7 mouse cellular contexts compared by ENCODE assay signal in the genomic region with DNA sequence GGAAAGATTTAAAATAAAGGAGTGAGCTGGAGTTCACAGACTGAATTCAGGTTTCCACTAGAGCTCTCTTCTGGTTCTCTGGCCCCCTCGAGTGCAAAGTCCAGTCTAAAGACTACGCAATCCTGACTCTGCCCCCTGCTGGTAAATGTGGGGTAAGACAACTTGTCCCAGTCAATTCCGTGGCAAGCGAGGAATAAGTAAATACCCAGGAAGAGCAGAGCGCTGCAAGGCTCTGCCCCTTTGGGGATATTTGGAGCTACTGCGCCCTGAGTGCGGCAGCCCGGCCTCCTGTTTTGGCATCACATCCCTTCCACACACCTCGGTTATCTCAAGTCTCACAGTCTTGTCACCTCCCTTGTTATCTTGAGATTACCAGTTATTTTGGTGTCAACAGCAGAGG. TPM values are rescaled to one million over a fixed set of nuclear protein-coding genes. Genes with fewer than 3 reads are reported as not detected.
DNase-seq lines count a peak whose midpoint lies in the region; ATAC-seq and TF ChIP-seq lines count a peak whose summit lies in the region.

No protein-coding gene starts in this region.

- no peak overlapping the region for H3K27ac ChIP-seq in lung, embryonic 14.5 days (ENCODE audit: low read depth)
- H3K27ac ChIP-seq in limb, embryonic 11.5 days (replicated peaks; ENCODE audit: low read depth, low read length) = no peak overlapping the region

- no peak overlapping the region for H3K9ac ChIP-seq in lung, embryonic 14.5 days
- no peak overlapping the region for H3K9ac ChIP-seq in limb, embryonic 11.5 days (ENCODE audit: low read length)

- peak; percentile 80 for DNase-seq in lung, embryonic 14.5 days
- DNase-seq in lung, postnatal 25 days (ENCODE audit: low spot score) = no peak
- DNase-seq in WW6 (ENCODE audit: low read depth, low spot score) = peak; percentile 59
- peak; percentile 76 for DNase-seq in embryo, embryonic 11 days
- DNase-seq in limb, embryonic 11.5 days (ENCODE audit: low spot score) = peak; percentile 65
- peak; percentile 83 for DNase-seq in retina, postnatal 1 day
- DNase-seq in urinary bladder, postnatal 25 days (ENCODE audit: low spot score) = no peak

- no peaks in the 10 kb centered on the region for H3K27me3 ChIP-seq in lung, embryonic 14.5 days (ENCODE audit: insufficient read depth, low read length)
- H3K27me3 ChIP-seq in limb, embryonic 11.5 days (ENCODE audit: control insufficient read depth, insufficient read depth, low read length) = no peaks in the 10 kb centered on the region

- peak; percentile 61 for ATAC-seq in lung, embryonic 14.5 days (ENCODE audit: insufficient read depth)
- no peak for ATAC-seq in limb, embryonic 11.5 days (ENCODE audit: insufficient number of reproducible peaks, low FRiP score, low TSS enrichment, low read depth)

- peak; percentile 80 for TF ChIP-seq CTCF in lung, embryonic 14.5 days (IDR thresholded peaks at IDR 0.05; ENCODE audit: low read depth)

- WGBS in lung, embryonic 14.5 days = 4% methylated on average over 9 of the region's 9 CpGs
- WGBS in limb, embryonic 11.5 days = 9% methylated on average over 9 of the region's 9 CpGs

- no peaks in the 10 kb centered on the region for H3K9me3 ChIP-seq in lung, embryonic 14.5 days (ENCODE audit: low read depth, low read length)
- H3K9me3 ChIP-seq in limb, embryonic 11.5 days (ENCODE audit: control insufficient read depth, low read length) = no peaks in the 10 kb centered on the region

- H3K36me3 ChIP-seq in lung, embryonic 14.5 days (ENCODE audit: insufficient read depth) = no peaks in the 10 kb centered on the region
- H3K36me3 ChIP-seq in limb, embryonic 11.5 days (ENCODE audit: control insufficient read depth, insufficient read depth, low read length) = no peaks in the 10 kb centered on the region

- H3K4me1 ChIP-seq in lung, embryonic 14.5 days (ENCODE audit: insufficient read depth) = 0 out of 2 replicates have a peak, but pooled peaks cover 3% of the 10 kb centered on the region
- no peaks in the 10 kb centered on the region for H3K4me1 ChIP-seq in limb, embryonic 11.5 days (ENCODE audit: control insufficient read depth, insufficient read depth, low read length)

- no peak overlapping the region for H3K4me3 ChIP-seq in lung, embryonic 14.5 days (ENCODE audit: low read depth, low read length)
- no peak overlapping the region for H3K4me3 ChIP-seq in limb, embryonic 11.5 days (ENCODE audit: low read depth, low read length)

- no peak overlapping the region for H3K4me2 ChIP-seq in lung, embryonic 14.5 days
- no peak overlapping the region for H3K4me2 ChIP-seq in limb, embryonic 11.5 days (ENCODE audit: low read depth, severe bottlenecking)

RNA-seq across cellular contexts. Expression of a gene that starts 24.6 kb away (rescaled TPM):
- polyA plus RNA-seq in lung, embryonic 14.5 days (2014; fragmentation: Nextera tagmentation; extraction: Ambion mirVana) = 0.13 and 7.0 TPM in 2 replicates
- 0.67 and 1.1 TPM in 2 replicates for polyA plus RNA-seq in limb, embryonic 11.5 days (2014; fragmentation: Nextera tagmentation; extraction: Ambion mirVana)

RNA-seq across cellular contexts. Expression of a gene that starts 54.0 kb away (rescaled TPM):
- 7.7 and 8.3 TPM in 2 replicates for polyA plus RNA-seq in lung, embryonic 14.5 days (2014; fragmentation: Nextera tagmentation; extraction: Ambion mirVana)
- polyA plus RNA-seq in limb, embryonic 11.5 days (2014; fragmentation: Nextera tagmentation; extraction: Ambion mirVana) = 5.3 and 6.5 TPM in 2 replicates

Comparison
In these comparisons a context has a peak if more than half of its experiments do, and no peak if none do; other contexts are left out.
1. DNase-seq: peak in lung, embryonic 14.5 days (single experiment), WW6 (single experiment), embryo, embryonic 11 days (single experiment), limb, embryonic 11.5 days (single experiment) and retina, postnatal 1 day (single experiment); none in lung, postnatal 25 days (single experiment) and urinary bladder, postnatal 25 days (single experiment).